Mouse (Mus musculus) embryonic fibroblast, embryonic 13.5 days (primary cell): Measurements from ENCODE around the gene Hnrnpa1.

ENCODE experiments used
- CTCF ChIP-seq: IDR thresholded peaks from 2 replicates; pipeline ENCODE4 v1.5.1; 2011; ENCODE audit warnings: mild to moderate bottlenecking, control low read depth, low read length, moderate library complexity, borderline replicate concordance; ENCODE audit not compliant: insufficient read depth
- POLR2A ChIP-seq: IDR thresholded peaks from 2 replicates; pipeline ENCODE4 v1.6.1; 2011; ENCODE audit warnings: low read depth, mild to moderate bottlenecking, control low read depth, low read length, moderate library complexity

DNA sequence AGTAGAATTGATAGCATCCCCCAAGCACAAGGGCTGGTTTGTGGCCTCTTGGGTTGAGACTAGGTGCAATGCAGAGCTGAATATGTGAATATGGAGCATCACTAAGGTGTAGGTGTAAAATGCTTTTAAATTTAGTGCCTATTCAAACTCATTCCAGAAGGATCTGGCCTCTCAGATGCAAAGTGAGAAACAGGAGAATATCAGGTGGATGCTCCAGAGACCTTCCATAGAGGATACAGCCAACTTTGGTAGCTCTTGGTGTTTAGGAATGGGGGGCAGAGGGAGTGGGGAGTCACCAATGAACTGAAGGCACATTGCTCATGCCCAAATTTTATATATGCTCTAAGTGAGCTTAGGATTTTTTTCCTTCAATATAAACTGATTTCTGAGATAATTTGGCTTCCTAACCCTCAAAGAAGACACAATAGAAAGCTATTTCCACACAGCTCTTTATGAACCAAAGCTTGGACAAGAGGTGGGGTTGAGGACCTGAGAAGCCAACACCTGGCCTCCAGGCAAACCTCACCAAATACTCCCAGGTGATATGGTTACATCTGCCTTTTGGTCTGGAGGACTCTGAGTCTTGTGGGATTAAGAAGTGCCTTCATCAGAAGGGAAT, 7.7 kb downstream of the Hnrnpa1 start:
- TF ChIP-seq CTCF (no peak), POLR2A (peak; percentile 22; the same call in 1 of the 2 replicates)
